Mouse (Mus musculus): ENCODE measurements around the gene Cd40.

Cd40 gene

DNA sequence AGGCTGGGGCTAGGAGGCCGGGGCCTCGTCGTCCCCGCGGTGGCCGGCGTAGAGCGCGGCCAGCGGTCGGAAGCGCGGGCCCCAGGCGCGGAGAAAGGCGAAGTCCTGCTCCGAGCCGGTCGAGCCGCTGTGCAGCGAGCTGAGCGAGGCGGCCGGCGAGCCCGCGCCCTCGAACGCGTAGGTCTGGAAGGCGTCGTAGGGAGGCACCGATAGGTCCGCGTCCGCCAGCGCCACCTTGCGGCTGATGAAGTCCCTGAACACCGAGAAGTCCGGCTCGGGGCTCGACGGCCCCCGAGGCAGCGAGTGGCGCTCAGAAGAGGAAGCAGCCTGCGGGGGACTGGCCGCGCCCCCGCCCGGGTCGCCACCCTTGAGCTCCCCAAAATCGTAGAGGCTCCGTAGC, 56.7 kb downstream of the Cd40 start:
- no peak for TF ChIP-seq GATA4 (IDR thresholded peaks at IDR 0.05; ENCODE audit: insufficient replicate concordance, low read length)

DNA sequence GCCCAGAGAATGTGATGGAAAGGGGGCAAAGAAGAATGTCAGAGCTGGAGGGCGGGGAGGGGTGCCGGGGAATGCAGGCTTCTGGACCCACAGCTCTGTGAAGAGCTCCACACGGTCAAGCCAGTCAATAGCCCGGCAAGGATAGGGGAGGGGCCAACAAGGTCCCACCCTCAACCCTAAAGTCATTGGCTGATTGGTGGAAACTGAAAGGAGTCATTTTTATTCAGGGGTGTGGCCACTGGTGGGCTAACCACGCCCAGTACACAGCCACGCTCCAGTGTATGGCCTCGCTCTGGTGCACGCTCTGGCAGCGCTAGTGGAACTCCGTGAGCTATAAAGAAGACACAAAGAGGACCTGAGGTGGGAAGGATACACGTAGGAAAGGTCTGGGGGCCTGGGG, 58.3 kb downstream of the Cd40 start:
- TF ChIP-seq GATA4 (IDR thresholded peaks at IDR 0.05; ENCODE audit: insufficient replicate concordance, low read length) = no peak

GRCm38 (mm10) chr2:165120765-165121164, 65.3 kb downstream of the Cd40 start:
- TF ChIP-seq GATA4 (IDR thresholded peaks at IDR 0.05; ENCODE audit: insufficient replicate concordance, low read length) = no peak

GRCm38 (mm10) chr2:165121206-165121840, 65.9 kb downstream of the Cd40 start:
- no peak for TF ChIP-seq GATA4 (IDR thresholded peaks at IDR 0.05; ENCODE audit: insufficient replicate concordance, low read length)
